Mouse (Mus musculus) ovary, postnatal 10 days (tissue): ENCODE measurements around the gene Nadk2.

Experiments used
- DNase-seq: peaks from one replicate; pipeline ENCODE4 v3.0.0; 2022; ENCODE audit warnings: low spot score

Gene Nadk2

GRCm38 (mm10) chr15:9087895-9088682 is 17.0 kb downstream of the Nadk2 start:
- DNase-seq = no peak

DNA sequence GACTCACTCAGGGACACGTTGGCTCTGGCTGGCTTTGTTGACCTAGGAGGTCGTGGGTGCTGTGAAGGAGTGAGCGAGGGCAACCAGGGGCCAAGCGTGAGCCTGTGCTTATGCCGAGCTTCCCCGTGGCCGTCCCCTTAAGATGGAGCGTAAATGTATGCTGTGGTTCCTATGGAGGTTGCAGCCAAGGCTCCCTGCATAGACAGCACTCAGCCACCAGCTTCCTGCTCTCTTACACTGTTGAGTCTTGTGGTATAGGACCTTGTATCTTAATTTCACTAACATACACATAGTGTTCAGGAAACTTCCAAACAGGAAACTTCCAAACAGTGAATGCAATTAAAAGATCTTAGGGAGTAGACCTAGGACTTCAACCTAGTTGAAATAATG is 17.6 kb downstream of the Nadk2 start:
- no peak for DNase-seq

- no peak for DNase-seq
Measured at GRCm38 (mm10) chr15:9089136-9089720, 18.2 kb downstream of the Nadk2 start.

- no peak for DNase-seq
Measured at GRCm38 (mm10) chr15:9090662-9091061, 19.6 kb downstream of the Nadk2 start.

DNA sequence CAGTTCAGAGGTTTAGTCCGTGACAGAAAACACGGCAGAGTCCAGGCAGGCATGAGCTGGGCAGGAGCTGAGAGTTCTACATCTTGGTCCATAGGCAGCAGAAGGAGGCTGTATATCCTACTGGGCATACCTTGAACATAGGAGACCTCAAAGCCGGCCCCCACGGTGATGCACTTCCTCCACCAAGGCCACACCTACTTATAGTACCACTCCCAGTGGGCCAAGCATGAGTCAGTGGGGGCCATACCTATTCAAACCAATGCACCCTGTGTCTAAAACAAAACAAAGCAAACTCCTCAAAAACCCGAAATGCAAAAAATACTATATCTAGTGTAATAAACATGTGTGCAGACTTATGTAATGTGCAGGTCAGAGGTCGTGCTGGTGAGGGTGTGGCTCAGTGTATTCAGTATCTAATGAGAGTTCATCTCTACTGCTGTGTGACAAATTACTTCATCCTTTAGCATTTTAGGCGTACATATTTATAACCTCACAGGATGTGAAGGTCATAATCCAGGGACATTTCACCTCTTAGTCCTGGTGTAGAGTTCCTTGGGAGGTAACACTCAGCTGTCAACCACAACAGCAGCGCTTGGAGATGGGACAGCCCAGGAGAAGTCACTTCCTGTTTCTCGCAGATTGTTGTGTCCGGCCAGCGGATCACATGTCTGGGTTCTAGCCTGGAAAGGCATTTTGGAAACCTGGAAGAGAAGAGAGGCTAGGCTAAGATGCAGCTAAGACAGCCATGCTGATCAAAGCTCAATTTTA is 22.7 kb downstream of the Nadk2 start:
- no peak for DNase-seq

DNA sequence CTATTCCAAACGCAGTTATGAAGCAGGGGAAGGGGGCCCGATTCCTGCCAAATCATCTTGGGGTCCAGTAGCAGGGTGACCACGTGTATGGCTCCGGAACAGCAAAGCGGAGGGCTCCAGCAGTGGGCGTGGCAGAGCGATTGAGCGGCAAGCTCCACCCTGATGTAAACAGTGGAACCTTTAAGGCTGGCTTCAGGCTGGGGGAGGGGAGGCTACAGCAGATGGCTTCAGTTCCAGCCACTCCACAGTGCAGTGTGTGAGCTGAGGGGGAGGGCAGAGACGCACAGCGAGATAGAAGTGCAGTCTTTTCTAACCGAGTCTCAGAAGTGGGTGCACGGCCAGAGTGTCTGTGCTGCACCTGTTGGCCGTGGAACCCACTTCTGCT is 23.3 kb downstream of the Nadk2 start:
- DNase-seq = no peak

DNA sequence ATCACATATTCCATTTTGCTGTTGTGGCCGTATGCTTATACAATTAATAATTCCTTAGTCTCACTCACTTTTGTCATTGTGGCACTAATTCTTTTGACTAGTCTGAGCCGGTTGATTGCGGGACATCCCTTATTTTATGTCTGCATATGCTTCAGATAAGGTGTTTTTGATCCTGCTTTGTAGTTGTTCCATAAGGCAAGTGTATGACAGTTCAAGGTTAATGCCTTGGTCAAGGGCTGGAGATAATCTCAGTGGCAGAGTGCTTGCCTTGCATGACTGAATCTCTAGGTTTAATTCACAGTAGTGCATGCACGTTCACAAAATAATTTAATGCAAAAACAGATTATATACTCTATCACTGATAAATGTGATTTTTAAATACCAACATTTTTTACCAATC is 25.8 kb downstream of the Nadk2 start:
- DNase-seq = no peak

DNA sequence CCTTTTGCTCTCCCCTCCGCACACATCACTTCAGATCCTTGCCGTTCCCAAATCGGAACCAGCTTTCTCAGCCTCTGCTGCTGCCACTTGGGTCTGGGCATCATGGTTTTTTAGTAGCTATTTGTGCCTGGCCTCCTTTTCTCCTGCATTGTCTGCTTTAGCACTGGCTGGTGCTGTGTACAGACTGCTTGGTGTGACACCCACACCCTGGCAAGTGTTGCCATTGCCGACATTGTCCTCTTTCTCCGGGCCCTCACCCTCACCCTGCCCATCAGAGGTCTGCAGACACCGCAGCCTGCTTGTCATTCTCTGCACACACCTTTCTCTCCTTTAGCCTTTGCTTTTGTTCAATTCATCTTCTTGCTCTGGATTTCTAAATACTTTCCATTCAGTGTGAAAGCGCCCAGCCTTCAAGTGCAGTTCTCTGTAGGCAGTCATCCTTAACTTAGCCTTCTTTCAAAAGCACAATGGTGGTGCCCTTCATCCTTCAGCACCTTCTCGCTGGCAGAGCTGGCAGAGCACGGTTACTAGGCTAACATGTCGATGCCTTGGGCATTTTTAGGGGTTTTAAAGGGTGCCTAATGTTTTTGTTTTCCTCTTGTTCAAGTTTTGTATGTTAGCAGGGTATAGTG is 29.5 kb downstream of the Nadk2 start:
- DNase-seq = no peak

DNA sequence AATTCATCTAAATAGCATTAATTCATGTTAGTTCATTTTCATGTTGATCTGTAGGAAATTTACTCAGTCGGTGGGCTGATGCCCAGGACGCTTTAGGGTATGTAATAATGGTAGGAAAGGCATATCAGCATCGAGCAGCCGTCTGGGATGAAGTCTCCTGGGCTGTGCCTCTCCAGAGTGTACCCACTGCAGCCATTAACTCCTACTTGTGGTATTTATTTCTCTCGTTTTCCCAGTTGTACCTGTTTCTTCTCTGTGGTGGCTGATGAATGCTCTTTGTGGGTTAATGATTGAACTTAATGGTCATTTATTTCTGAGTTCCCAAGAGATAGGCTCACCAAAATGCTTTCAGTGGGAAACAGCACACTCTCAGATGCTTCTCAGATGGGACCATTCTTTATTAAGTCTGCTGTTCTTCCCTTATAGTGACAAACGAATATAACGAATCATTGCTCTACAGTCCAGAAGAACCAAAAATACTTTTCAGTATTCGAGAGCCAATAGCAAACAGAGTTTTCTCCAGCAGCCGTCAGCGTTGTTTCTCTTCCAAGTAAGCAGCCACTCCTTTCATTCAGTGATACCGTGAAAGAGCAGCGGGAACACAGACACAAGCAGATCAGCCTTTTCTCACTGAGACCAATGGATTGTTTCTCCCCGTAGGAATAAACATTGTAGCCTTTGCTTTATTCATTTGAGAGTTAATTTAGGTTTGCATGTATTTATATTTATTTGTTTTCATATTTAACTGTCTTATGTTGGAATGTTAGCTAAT is 35.4 kb downstream of the Nadk2 start:
- no peak for DNase-seq

GRCm38 (mm10) chr15:9110526-9111347 is 39.7 kb downstream of the Nadk2 start:
- no peak for DNase-seq

- no peak for DNase-seq
Measured at GRCm38 (mm10) chr15:9111648-9112047, 40.6 kb downstream of the Nadk2 start.

- DNase-seq = no peak
Measured at GRCm38 (mm10) chr15:9113556-9113955, 42.5 kb downstream of the Nadk2 start.

DNA sequence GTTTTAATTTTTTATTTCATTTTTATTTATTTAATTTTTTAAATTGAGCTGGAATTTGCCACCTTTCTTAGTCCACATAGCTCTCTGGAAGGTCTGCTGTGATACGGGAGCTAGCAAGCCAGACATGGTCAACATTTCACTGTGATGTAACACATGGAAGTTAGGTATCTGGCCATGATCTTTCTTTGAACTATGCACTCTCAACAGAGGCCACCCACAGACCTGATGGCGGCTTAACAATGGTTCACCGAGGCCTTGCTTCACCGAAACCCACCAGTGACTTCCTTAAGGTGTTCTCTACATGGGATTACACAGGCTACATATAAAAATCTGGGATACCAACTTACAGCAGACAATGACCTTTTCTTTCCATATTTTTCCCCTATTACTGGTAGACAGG is 43.1 kb downstream of the Nadk2 start:
- DNase-seq = no peak

DNA sequence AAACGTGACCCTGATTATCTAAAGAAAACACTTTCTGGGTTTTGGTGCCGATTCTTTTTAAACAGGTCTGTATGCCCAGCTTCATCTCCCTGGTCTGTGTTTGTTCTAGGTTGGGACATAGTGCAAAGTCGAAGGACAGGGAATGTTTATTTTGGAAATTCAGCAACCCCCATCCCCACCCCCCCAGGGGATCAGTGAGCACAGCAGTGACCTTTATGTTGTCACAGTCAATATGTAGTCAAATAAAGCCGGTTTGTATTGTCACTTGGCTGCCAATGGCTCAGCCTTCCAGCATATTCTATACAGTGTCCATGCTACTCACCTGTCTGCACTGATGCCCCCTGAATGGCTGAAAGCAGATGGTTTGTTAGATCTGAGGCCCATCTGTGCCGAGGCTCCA is 43.5 kb downstream of the Nadk2 start:
- no peak for DNase-seq

GRCm38 (mm10) chr15:9118852-9119251 is 47.8 kb downstream of the Nadk2 start:
- DNase-seq = no peak

GRCm38 (mm10) chr15:9120081-9120480 is 49.0 kb downstream of the Nadk2 start:
- no peak for DNase-seq

DNA sequence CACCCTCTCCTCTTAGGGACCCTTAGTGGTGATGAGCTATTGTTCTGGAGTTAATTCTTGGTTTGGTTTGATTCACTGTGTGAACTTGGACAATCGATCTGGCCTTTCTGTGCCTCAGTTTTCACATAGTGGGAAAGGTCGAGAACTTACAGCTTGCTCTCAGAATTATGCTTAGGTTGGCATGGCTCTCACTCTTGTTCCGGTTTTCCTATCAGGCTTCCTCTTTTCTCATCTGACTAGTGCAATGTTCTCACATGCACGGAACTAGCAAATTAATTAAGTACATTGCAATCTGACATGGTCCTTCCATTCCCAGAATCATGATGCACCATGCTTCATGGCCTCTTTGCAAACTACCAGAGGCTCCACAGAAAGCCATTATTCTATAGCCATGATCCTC is 51.9 kb downstream of the Nadk2 start:
- no peak for DNase-seq

DNA sequence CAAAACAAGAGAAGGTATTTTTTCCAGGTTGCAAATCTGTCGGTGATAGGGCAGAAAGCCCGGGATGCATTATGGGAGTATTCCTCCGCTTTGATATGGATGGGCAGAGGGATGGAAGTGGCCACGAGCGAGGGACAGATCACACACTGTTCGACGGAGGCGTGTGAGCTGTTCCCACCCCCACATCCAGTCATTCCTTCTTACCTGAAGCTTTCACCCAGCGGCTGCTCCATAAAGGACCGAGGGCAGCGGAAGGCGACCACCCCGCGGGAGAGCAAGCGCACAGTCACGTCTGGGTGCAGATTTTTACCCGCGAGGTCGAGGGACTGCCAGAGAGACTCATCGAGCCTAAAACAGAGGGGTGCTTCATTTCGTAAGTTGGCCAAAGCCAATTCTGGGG is 53.8 kb downstream of the Nadk2 start:
- DNase-seq = no peak

DNA sequence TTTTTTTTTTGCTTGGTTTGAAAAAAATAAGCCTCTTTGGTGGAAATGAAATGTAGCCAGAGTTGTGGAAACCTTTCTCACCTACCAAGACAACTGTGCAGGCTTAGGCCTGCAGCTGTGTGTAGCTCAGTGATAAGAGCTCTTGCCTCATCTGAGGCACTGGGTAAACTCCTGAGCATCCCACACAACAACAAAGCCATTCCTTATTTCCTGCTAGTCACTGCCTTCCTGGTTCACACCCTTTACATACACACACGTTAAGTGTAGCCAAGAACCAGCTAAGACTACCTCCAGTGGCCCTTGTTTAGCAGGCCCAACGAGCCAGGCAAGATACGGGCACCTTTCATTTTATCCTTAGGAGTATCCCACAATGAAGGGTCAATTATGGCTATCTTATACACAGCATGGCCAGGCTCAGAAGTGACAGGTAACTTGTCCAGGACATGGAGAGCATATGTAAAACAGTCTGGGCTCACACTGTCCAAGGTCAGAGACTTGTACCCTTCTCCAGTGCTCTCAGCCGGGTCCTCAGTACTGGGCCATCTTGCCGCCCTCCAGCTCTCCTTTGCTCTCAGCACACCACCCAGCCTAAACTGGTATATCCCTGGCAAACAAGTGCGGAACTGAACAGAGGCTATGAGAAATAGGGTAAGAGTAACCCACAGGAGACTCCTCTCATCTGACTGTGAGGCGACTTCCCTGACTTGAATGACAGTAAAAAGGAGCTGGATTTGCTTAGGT is 56.2 kb downstream of the Nadk2 start:
- no peak for DNase-seq

DNA sequence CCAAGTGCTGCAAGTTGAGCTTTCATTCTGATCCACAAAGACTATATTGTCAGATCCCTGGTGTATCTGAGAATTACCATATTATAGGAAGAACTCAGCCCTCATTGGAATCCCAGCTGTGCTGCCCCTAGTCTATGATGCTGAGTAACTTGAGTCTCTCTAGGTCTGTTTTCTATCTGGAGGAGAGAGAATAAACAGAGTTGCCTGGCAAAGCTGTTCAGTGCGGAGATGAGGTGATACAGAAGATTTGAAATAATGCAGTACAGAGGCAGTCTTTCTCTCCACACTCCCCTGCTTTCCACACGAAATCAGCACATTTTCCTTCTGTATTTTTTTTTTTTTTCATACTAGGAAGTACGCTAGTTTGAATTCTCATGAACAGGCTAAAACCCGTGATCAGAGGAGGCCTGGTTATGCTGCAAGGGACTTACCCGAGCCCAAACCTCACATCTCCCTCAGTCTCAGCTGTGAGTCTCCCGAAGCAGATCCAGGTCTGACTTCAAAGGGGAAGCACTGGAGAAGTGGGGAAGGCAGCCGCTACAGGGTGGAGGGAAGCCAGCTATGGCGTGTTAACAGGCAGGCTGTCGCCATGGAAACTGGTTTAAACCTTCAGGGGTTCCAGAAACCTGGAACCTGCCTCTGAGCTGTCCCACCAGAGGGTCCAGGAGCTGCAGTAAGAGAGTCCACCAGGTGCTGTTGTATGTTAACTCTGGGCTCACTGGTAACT is 59.9 kb downstream of the Nadk2 start:
- DNase-seq = no peak
